Mouse (Mus musculus) right cerebral cortex, postnatal 10 days (tissue): ENCODE results near the gene Crybg3.
A peak's percentile ranks its signal among the peaks of the same experiment; 100 is the strongest.

Experiments used
- DNase-seq, 2 experiments: peaks; one replicate each; pipeline ENCODE4 v3.0.0; 2021; ENCODE audit warnings: low spot score in 2 of 2

Crybg3 gene

DNA sequence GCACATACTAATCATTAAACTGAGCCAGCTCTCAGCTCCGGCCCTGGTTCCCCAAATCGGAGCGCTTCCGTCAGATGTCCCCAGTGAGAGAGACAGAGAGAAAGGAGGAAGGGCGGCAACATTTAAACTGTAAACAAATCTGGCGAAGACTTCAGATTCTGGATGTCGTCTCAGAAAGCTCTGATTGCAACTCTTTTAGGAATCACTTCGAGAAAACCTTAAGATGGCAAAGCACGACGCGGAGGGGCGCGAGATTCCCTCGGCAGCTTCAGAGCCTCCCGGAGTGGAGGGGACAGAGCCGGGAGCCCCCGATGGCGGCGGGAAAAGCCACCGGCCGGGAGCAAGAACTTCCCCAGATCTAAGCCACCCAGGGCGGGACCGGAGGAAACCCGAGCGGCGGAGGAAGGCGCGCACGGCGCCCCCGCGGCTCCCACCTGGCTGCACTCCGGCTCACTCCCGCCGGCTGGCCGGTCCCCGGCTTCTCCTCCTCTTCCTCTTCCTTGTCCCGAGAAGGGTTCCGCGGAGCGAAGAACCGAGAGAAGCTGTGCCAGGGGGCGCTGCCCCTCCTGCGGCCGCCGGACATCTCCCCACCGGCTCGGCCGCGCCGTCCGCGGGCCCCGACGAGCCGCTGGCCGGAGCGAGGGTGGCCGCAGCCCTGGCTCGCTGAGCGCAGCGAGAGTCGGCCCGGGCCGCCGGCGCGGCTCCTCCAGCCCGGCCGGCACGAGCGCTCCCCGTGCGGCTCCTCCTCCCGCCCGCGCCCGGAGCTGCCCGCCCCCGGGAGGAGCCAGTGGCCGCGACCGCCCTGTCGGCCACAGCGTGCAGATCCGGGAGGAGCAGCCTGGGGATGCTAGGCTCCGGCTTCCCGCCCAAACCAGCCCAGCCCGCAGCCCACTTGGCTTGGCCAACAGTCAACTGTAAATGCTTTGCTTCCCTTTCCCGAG lies at the start of gene Crybg3:
TSS of gene Crybg3 (minus strand) at position 669 of the 941 bp plus-strand sequence.
- DNase-seq = peak; percentile 63 to 70

DNA sequence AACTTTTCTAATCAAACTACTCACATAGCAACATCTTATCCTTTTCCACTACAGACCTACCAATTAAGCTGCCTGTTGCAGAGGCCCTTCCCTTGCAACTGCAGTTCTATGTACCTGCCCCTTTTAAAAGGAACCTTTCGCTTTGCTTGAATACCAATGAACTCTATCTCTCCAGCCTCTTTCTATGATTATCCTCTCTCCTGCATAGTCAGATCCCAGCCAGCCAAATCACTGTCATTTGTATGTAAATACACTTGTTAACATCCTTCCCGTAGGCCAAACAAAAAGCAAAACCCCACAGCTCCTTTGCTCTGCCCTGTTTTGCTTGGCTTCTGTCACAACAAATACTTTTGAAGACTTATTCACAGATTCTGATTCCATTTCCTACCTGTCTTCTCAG lies 43.0 kb upstream of the Crybg3 start:
- no peak for DNase-seq

DNA sequence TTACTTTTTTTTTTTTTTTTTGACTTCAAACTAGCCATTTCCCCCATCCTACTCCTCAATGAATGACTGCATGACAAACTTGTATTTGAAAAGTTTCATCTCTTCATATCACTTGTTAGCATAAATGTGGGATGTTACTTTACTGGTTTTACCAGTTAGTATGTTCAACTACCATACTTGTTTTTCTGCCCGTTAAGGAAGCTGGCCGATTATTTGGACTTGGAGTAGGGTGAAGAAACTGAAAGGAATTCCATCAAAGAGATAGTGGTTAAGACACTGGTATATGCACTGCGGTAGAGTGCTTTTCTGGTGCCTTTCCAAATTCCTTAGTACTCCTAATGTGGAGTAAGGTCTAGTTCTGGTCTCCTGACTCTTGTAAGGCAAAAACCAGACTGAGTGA lies 39.2 kb upstream of the Crybg3 start:
- no peak for DNase-seq

DNA sequence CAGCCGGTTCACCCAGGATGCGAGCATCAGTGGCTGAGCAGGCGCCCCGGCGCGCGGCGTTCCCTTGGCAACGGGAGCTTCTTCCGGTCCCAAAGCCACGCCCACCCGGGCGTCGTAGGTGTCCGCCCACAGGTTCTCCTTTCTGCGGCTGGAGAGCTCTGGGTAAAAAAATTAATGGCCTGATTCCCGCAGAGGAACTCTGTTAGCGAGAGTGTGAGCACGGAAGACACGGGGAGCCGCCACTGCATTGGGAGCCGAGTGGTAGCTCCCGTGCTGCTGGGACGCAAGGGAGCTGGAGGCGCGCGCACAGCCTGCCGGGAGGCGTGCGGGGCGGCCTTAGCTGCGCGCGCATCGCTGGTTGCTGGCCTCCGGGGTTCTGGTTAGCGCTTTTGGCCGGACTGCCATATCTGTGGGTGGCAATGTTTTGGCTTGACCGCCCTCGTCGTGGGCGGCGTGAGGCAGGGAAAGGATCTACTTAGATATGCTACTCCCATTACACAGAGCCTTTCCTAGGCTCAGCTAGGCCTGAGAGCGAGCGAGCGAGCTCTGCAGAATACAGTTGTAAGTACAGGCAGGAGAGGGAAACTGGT lies 38.4 kb upstream of the Crybg3 start, which contains the start of gene Arl6:
TSS of gene Arl6 (minus strand) at position 290 of the 590 bp plus-strand sequence.
- DNase-seq = peak; percentile 97

DNA sequence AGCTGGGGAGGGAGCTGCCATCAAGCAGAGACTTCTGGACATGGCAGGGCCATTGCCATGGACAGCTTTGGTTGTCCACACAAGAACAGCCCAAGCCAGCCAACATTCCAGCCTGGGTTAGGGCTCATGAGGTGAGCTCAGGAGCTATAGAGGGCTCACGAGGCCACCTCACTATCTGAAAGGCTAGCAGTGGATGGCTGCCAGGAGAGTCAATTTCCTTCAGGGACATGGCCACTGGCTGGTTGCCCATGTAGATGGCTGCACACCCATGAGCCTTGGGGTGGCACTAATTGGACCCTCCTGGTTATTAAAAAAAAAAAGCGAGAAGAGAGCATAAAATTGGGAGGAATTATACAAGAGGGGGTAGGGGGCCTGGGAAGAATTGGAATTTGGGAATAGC lies 33.8 kb upstream of the Crybg3 start:
- peak; percentile 21 to 28 for DNase-seq

DNA sequence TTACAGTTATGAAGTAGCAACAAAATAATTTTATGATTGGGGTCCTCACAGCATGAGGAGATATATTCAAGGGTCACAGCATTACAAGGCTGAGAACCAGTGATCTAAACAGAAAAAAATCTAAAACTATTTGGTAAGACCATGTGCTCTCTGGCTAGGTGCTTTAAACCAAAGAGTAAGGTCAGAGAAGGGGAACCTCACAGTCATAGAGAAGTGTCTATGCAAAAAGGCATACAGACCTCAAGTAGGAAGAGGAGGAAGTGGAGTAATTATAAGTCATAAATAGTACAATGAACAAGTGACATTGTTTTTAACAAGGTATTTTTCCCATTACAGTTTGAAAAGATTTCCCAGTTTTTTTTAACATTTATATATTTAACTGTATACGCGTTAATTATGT lies 20.8 kb upstream of the Crybg3 start:
- DNase-seq = no peak

DNA sequence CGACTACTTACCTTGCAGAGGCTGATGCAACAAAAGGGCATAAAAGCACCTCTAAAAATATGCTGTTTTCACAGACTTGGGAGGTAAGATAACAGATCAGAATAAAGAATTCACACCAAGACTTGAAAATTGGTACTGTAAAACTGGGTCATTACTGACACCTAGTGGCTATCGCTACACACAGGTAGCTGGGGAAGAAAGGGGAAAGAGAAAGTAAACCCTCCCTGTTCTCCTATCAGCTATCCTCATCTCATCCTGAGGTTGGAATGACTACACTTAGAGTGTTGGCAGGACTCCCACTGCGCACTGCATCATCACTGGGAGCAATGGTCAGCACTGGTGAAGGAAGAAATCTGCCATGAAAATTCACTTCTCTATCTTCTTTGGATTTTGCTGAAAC lies 16.4 kb upstream of the Crybg3 start:
- peak; percentile 35 to 43 for DNase-seq

DNA sequence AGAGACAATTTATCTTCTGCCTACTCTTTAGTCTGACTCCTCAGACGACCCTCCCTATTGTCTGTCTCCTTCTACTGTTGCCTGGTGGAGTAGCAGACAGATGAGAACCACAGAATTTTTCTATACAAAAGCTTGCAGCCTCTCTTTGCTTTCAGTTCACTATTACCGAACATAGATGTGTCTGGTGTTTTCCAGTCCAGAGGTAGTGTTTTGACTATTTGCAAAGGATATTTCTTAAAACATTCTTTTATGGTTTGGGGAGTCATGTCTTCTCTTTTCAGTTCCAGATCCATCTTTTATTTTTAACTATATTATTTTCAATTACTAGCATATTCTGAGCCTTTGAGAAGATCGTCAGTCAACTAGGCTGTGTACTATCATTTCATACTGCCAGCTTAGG lies 14.9 kb upstream of the Crybg3 start:
- DNase-seq = no peak

DNA sequence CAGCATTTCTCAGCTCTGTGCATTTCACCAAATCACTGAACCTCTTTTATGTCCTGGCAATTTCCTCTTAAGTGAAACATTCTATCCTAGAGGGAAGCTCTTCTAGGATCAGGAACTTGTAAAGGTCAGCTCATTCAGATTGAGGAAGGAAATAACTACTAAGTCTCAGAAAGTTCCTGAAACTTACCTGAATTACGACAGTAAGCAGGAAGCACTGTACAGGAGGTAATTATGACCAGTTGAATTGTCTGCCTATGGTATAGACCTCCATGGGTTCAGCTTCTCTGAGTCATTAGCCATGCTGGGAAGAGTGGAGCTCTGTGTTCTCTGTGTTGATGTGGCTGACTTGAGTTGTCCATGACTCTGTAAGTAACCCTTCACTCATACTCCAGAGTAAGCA lies 10.0 kb upstream of the Crybg3 start:
- DNase-seq = no peak

DNA sequence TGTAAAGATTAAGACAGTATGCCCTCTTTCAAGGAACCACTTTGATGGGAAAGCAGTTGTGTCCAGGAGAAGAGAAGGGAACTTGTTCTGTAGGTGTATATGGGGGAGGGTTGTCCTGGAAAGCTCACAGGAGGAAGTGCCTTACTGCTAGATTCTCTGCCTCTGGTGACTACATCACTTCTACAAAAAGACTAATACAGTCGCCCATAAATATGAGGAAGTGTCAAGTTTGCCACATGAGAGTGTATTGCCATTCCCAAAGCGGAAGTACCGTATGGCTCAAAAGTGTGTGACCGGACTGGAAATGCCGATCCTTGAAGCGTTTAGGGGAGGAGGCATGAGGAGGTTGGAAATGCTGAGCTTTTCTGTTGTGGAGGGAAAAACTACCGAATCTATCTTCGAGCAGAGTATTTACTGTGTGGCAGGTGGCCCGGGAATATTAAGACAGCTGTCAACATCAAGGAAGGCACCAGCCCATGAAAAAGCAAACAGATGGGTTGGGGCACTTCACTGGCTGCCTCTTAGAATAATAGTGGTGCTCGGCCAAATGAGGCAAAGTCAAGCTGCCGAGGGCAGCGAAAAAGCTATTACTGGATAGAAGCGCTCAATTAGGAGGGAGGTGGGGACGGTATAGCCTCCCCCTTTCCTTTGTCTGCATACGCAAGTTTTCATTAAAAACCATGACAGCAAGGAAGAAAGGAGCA lies 3.5 kb upstream of the Crybg3 start:
- DNase-seq = no peak

DNA sequence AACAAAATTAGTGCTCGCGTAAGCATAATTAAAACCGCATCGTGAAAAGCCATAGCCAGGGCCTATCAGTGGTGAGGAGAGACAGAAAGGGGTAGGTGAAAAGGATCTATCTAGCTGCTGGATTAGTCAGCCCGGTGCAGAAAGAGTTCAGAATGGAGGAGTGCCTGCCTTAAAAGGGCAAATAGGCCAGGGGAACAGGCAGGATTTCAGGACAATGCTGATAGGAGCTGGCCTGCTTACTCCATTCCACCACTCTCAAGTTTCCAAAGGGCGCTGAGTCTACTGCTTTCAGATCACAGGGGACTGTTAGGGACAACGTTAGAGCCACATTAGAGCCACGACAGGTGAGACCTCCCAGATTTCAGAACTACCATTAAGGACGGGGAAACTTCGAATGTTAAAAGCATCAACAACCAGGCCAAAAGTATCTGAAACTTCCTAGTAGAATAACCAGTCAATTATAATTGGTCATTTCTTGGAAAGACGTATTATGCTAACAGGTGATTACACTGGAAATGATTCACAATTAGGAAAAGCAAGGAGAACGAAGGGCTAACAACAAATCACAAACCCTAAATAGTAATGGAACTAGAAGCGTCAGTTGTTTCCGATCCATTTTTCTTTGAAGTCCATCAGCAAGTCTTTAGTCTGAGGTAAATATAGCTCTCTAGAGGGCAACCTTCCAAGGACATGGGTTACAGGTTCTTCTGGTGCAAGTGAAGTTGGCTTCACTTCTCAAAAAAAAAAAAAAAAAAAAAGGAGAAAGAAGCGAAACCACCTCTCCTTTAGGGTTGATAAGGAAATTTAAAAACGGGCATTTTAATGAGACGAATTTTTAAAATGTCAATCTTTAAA lies 1.1 kb downstream of the Crybg3 start:
- no peak for DNase-seq

DNA sequence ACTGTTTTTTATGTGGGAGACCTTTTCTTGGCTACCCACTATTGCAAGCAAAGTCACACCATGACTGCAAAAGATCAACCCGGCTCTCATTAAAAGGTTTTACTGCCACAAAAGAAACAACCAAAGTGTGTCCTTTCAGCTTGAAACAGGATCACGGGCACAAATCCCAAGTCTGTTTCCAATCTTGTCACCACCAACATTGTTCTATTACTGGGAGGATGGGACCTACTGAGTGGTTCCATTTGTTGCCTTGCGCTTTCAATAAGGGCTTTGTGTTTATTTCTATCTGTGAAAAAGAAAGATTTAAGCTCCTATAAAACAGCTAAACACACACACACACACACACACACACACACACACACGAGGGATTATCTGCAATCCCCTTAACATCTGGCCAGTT lies 1.8 kb downstream of the Crybg3 start:
- DNase-seq = no peak

DNA sequence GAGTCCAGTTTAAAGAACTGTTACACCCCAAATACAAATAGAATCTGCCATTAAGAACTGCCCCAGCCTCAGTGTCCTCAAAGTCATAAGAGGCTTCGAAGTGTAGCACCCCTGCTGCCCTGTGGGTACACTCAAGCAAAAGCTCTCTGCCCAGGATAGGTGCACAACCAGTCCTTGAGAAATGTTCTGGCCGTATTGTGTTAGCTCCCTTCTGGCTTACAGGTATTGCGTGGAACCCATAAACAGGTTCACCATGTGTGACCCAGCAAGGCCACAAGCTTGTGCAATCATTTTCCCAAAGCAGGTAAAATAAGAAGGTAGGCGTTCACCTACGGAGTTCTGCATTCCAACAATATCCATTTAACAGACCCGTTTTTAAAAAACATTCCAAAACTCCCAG lies 3.5 kb downstream of the Crybg3 start:
- DNase-seq = no peak

DNA sequence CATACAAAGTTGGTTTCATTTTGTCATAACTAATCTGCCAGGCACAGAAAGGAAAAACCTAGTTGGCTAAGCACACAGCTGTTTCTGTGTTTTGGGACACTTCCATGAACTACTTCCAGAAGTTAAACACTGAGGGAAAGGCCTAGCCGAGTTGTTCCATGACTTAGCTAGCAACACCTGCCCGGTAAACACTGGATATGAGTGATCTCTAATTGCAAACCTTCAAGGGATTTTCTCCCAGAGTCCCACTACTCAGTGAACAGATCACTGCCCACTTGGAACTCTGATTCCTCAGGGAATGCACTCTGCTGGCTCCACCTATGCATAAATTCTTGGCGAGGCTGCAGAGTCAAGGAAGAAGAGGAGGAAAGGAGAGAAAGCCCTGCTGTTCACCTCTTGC lies 6.1 kb downstream of the Crybg3 start:
- DNase-seq = no peak

DNA sequence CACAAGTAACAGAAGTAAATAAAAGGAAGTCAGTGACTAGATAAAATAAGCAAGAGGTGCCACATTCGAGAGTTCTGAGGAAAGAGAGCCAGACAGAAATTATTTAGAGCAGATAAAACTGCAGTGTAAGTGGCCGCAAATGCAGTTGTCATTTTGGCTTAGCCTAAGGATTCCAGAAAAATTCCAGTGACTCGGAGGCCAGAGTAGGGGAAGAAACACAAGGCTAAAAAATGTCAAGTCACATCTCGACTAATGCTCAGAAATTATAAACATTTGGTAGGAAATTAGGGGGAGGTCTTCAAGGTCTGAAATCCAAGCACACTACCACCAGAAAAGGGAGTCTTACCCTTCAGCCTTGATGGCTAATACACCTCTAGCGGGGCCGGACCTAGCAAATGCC lies 10.0 kb downstream of the Crybg3 start:
- DNase-seq = no peak

DNA sequence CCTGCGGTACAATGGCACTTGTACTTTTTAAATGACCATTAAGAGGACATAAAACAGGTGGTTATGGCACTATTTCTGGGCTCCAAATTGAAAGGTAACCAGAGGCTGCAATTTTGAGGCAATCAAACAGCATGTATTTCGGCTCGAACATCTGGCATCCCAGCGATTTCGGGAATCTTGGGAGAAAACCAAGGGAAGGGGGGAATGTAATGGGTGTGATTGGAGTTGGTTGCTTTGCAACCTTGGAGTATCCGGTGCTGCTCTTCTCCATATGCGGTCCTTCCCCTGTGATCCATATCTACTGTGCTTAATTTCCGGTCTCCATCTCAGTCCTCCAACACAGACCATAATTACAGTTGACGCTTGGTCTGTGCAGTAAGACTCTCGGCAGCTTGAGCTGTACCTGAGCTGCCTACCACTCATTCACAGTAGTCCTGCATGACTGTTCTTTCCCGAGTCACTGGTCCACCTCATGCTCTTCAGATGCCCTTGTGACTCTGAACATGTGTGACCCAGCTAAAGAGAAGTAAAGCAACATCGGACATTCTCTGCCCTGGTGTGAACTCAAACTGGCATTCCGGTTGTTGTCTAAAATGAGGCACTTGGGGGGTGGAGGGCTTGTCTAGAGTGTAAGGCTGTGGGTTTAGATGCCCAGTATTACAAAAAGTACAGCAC lies 12.3 kb downstream of the Crybg3 start:
- DNase-seq = no peak

DNA sequence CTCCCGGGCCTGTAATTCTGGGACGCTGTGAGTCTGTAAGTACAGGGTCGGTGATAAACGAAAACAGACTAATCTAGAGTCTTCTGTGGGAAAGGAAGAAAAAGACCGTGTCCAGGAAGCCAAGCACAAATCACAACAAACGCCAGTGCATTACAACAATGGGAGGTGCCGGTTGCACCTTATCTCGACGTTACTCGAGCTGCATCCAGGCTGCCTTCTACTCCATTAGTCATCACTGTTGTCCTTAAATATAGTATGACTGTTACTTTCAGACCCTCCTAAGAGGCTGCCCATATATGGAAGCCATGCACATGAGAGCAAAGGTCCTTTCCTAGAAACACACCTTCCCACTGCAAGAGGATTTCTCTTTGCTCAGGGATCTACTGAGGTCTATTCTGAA lies 13.0 kb downstream of the Crybg3 start:
- no peak for DNase-seq

DNA sequence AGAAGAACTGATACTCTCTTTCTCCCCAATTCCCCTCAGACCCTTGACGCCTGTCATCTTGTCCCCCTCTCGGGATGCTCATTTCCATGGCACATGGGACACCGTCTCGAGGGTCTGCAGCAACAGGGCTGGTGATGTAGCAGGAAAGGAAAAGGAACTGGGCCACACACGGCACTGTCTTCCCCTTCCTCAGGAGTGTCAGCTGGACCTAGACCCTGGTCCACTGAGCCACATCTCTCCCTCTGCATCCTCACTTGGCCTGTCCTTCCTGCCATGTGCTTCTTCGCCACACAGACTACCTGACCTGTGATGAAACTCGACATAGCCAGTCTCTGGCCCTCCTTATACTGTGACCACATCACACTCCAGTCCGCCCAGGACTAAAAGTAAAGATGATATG lies 13.9 kb downstream of the Crybg3 start:
- no peak for DNase-seq

DNA sequence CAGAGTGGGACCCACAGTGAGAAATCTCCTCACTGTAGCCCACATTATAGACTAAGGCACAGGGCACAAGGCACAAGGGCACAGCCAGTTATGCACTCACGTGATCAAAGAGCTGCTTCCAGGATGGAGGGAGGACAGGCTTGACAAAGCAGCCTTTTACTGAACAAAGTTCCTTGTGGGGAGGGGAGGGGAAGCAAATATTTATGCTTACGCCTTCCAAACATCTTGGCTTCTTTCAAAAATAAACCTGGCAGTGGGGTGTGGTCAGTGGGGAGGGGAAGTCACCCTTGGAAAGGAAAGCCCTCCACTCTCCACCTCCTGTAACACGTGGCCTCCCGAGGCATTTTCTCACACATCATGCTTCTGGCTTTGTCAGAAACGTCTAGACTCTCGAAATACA lies 14.5 kb downstream of the Crybg3 start:
- no peak for DNase-seq

DNA sequence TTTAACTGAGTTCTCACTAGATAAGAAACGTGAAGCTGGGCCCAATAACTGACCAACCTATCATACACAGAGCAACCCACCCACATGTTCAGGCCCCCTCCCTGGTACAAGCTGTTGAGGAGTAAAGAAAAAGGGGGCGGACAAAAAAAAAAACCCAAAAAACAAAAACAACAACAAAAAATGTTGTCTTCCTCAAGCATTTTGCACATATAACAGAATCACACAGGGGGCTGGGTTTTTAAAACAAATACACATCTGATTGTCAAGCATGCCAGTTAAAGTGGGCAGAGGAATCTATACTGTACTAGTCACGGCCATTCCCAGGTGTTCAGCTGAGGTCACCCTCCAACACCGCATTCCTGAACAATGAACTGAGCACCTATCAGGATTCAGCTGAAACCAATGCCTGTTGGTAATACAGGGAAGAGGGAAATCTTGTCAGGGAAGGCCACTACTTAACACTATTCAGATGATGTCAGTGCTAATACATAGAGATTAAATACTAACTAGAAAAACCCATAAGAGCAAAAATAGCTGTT lies 15.0 kb downstream of the Crybg3 start:
- DNase-seq = no peak

DNA sequence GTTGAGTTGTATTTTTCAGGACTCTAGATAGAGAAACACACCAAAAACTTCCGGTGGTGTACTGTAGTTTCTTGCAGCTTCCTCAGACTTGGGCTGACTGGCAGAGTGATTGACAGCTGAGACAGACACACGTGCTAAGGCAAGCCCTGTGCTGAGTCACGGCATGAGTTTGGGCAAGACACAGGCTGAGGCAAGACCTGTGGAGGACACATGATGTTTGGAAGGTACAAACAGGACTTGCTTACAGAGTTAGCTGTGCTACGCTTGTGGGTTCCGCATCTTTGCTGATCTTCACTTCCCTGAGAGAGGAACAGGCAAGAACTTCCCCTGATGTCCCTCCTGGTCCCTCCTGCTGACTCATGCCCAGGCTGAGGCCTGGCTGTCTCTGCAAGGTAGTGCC lies 17.3 kb downstream of the Crybg3 start:
- no peak for DNase-seq
